Mouse (Mus musculus): Measurements from ENCODE around the gene Fsd2. TPM values are rescaled to one million over a fixed set of nuclear protein-coding genes. Genes with fewer than 3 reads are reported as not detected.
A peak's percentile ranks its signal among the peaks of the same experiment; 100 is the strongest.

Fsd2 gene
- polyA plus RNA-seq, 1 experiment from 2014 or later, result not detected

DNA sequence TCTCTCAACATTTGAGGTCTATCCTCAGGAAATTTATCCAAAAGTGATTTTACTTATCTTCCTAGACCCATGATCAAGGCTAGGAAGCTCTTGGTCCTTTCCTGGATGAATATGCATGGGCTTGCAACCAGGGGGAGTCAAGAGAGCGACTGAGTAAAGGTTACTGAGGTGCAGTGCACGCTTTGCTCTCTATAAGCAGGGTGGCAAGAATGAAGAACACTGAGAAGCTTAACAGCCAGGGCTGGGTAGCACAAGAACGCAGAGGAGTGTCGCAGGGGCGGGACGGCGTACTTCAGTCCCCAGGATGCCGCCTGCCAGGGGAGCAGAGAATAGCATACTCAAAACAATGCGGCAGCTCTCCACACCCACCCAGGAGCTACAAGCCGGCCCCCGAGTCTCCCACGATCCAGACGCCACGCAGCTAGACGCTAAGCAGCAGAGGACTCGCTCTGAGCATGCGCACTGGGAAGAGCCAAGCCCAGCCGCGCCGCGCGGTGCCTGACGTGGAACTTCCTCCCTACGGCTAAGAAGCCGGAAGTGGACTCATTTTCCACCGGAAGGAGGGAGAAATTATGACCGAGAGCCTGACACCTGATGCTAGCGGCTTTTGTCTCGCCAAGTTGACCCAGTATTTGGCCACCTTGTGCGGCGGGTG lies 43.6 kb downstream of the Fsd2 start:
- H3K9me3 ChIP-seq (ENCODE audit: control insufficient read depth, low read length), result no peaks in the 10 kb centered on the region
- H3K4me2 ChIP-seq (ENCODE audit: low read length), result peak overlapping the region; percentile 59
- H3K4me3 ChIP-seq (ENCODE audit: low read depth, low read length), result peak overlapping the region; percentile 98
- H3K4me1 ChIP-seq (replicated peaks; ENCODE audit: control insufficient read depth, insufficient read depth, low read length), result peaks cover 16% of the 10 kb centered on the region
- under 1% methylated on average over 31 of the region's 31 CpGs for WGBS
- H3K9ac ChIP-seq (ENCODE audit: low read length), result peak overlapping the region; percentile 73
- no peaks in the 10 kb centered on the region for H3K27me3 ChIP-seq (replicated peaks; ENCODE audit: control insufficient read depth, insufficient read depth, low read length)
- H3K36me3 ChIP-seq (ENCODE audit: control insufficient read depth, insufficient read depth, low read length), result peaks cover 13% of the 10 kb centered on the region
- ATAC-seq (replicated peaks; ENCODE audit: low FRiP score, low TSS enrichment, low read depth) (peak; percentile 96), DNase-seq (ENCODE audit: low spot score) (peak; percentile 95)
- peak overlapping the region; percentile 94 for H3K27ac ChIP-seq (ENCODE audit: low read depth)

GRCm38 (mm10) chr7:81516154-81517030 lies 50.4 kb downstream of the Fsd2 start:
- Histone ChIP-seq H3K36me3 (ENCODE audit: control insufficient read depth, insufficient read depth, low read length) (no peaks in the 10 kb centered on the region), H3K4me3 (ENCODE audit: low read depth, low read length) (no peak overlapping the region), H3K4me2 (ENCODE audit: low read length) (no peak overlapping the region), H3K27me3 (replicated peaks; ENCODE audit: control insufficient read depth, insufficient read depth, low read length) (no peaks in the 10 kb centered on the region), H3K4me1 (replicated peaks; ENCODE audit: control insufficient read depth, insufficient read depth, low read length) (no peaks in the 10 kb centered on the region), H3K9ac (ENCODE audit: low read length) (no peak overlapping the region), H3K9me3 (ENCODE audit: control insufficient read depth, low read length) (no peaks in the 10 kb centered on the region), H3K27ac (ENCODE audit: low read depth) (no peak overlapping the region)
- DNase-seq (ENCODE audit: low spot score) (no peak), ATAC-seq (replicated peaks; ENCODE audit: low FRiP score, low TSS enrichment, low read depth) (no peak)
- 66% methylated on average over 6 of the region's 6 CpGs for WGBS

DNA sequence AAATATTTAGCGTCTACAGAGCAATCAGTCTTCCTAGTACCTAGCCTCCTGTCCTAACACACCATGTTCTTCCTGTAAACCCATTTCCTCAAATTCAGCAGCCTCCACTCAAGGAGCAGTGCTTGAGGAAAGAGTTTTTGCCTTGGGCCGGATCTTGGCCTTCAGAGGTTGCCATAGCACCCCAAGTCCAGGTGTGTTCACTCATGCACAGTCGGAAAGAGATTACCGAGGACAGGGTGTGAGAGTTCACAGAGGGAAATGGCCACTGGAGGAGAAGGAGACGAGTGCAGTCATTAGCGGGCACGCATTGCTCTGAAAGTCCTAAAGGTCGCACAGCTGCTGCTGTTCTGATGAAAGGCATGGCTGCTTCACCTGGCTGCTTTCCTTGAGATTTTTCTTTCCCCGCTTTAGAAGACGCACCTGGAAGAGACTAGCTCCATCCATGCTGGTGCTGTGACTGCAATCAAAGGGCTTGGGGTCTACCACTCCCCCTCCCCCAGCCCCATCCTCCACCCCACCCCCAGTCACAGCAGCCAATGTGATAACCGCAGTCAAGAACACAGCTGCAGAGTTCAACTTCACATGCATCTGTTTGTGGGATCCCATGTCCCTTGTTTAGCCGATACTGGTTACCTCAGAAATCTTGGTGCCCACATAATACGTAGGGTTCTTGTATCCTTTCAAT lies 51.7 kb downstream of the Fsd2 start:
- ATAC-seq (replicated peaks; ENCODE audit: low FRiP score, low TSS enrichment, low read depth), result no peak
- WGBS, result 44% methylated on average over 13 of the region's 13 CpGs

GRCm38 (mm10) chr7:81501050-81501449 lies 65.7 kb downstream of the Fsd2 start:
- no peak overlapping the region for H3K4me3 ChIP-seq (ENCODE audit: low read depth, low read length)
- DNase-seq (ENCODE audit: low spot score) (no peak), ATAC-seq (replicated peaks; ENCODE audit: low FRiP score, low TSS enrichment, low read depth) (no peak)
- no peak overlapping the region for H3K27ac ChIP-seq (ENCODE audit: low read depth)
- no peaks in the 10 kb centered on the region for H3K9me3 ChIP-seq (ENCODE audit: control insufficient read depth, low read length)
- H3K36me3 ChIP-seq (ENCODE audit: control insufficient read depth, insufficient read depth, low read length), result no peaks in the 10 kb centered on the region
- H3K4me2 ChIP-seq (ENCODE audit: low read length), result no peak overlapping the region
- H3K9ac ChIP-seq (ENCODE audit: low read length), result no peak overlapping the region
- WGBS, result 64% methylated on average over 2 of the region's 2 CpGs
- H3K27me3 ChIP-seq (replicated peaks; ENCODE audit: control insufficient read depth, insufficient read depth, low read length), result no peaks in the 10 kb centered on the region
- no peaks in the 10 kb centered on the region for H3K4me1 ChIP-seq (replicated peaks; ENCODE audit: control insufficient read depth, insufficient read depth, low read length)

More for the DNA sequence above, 51.7 kb downstream of the Fsd2 start:
- Histone ChIP-seq H3K4me2 (ENCODE audit: low read length) (no peak overlapping the region), H3K4me3 (ENCODE audit: low read depth, low read length) (no peak overlapping the region), H3K4me1 (replicated peaks; ENCODE audit: control insufficient read depth, insufficient read depth, low read length) (no peaks in the 10 kb centered on the region), H3K9me3 (ENCODE audit: control insufficient read depth, low read length) (no peaks in the 10 kb centered on the region), H3K27me3 (replicated peaks; ENCODE audit: control insufficient read depth, insufficient read depth, low read length) (no peaks in the 10 kb centered on the region), H3K36me3 (ENCODE audit: control insufficient read depth, insufficient read depth, low read length) (no peaks in the 10 kb centered on the region), H3K9ac (ENCODE audit: low read length) (no peak overlapping the region), H3K27ac (ENCODE audit: low read depth) (no peak overlapping the region)
- DNase-seq (ENCODE audit: low spot score), result no peak

DNA sequence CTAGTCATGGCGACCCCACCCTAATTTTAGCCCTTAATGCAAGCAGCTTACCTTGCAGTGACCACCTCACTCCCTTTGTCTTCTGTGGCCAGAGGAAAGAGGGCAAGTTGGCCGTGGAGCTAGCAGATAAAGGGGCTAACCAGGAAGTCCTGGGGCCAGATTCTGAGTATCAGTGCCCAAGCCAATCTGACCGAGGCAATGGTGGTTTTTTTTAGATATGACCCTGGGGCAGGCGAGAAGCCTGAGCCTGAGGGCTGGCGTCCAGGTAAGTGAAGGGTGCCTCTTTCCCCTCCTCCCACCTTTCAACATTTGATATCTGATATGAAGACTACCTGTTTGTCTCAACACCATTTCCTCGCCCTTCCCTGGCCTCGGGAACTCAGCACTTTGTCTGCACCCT lies 68.6 kb downstream of the Fsd2 start, which contains the start of gene BC048679:
TSS of gene BC048679 (minus strand) at position 101 of the 400 bp plus-strand sequence.
- H3K36me3 ChIP-seq (ENCODE audit: control insufficient read depth, insufficient read depth, low read length), result no peaks in the 10 kb centered on the region
- no peak for DNase-seq (ENCODE audit: low spot score)
- H3K27ac ChIP-seq (ENCODE audit: low read depth), result no peak within 1 kb of the TSS
- 0 out of 2 replicates have a peak, but pooled peaks cover 7% of the 10 kb centered on the region for H3K27me3 ChIP-seq (replicated peaks; ENCODE audit: control insufficient read depth, insufficient read depth, low read length)
- no peak within 1 kb of the TSS for H3K9ac ChIP-seq (ENCODE audit: low read length)
- 63% methylated on average over 7 of the region's 7 CpGs for WGBS
- 0 out of 2 replicates have a peak, but pooled peaks cover 3% of the 10 kb centered on the region for H3K4me1 ChIP-seq (replicated peaks; ENCODE audit: control insufficient read depth, insufficient read depth, low read length)
- H3K9me3 ChIP-seq (ENCODE audit: control insufficient read depth, low read length), result no peaks in the 10 kb centered on the region
- H3K4me3 ChIP-seq (ENCODE audit: low read depth, low read length), result no peak within 1 kb of the TSS
- no peak within 1 kb of the TSS for H3K4me2 ChIP-seq (ENCODE audit: low read length)
- ATAC-seq (replicated peaks; ENCODE audit: low FRiP score, low TSS enrichment, low read depth), result no peak

GRCm38 (mm10) chr7:81497171-81497570 lies 69.6 kb downstream of the Fsd2 start:
- Histone ChIP-seq H3K9ac (ENCODE audit: low read length) (no peak overlapping the region), H3K36me3 (ENCODE audit: control insufficient read depth, insufficient read depth, low read length) (no peaks in the 10 kb centered on the region)
- 18% methylated on average over 6 of the region's 6 CpGs for WGBS

DNA sequence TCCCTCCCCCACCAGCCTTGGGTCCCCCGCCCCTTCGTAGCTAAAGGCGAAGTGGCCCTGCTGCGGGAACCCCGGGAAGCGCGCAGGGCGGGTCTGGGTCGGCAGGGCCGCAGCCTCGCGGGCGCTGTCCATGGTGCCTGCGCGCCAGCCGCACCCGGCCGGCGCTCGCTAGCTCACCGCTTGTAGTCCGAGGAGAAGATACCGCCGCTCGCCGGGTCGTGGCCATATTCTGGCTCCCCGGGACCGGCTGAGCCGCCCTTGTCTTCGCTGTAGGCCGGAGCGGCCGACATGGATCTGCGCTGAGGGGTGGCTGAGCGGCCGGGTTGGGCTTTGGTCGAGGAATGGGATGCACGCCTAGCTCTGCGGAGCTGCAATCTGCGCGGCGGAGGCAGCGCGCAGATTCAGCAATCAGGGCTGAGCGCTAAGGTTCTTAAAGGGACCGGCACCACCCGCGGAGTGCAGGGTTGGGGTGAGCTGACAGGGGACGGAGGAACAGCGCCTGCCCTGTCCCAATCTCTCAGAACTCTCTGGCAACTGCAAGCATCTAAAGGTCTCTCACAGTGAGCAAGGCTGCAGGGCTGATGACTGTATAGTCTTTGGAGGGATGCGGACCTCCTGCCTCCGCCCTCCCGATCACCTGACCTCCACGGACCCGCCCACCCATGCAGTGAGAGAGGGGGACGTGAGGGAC lies 73.3 kb downstream of the Fsd2 start, which contains the start of gene Ap3b2:
TSS of gene Ap3b2 (minus strand) at position 595 of the 691 bp plus-strand sequence.
- peak; percentile 79 for ATAC-seq (replicated peaks; ENCODE audit: low FRiP score, low TSS enrichment, low read depth)
- WGBS, result under 1% methylated on average over 57 of the region's 57 CpGs
- no peaks in the 10 kb centered on the region for H3K9me3 ChIP-seq (ENCODE audit: control insufficient read depth, low read length)
- DNase-seq (ENCODE audit: low spot score), result peak; percentile 90
- peak within 1 kb of the TSS; percentile 61 for H3K4me2 ChIP-seq (ENCODE audit: low read length)
- H3K27ac ChIP-seq (ENCODE audit: low read depth), result no peak within 1 kb of the TSS
- H3K4me1 ChIP-seq (replicated peaks; ENCODE audit: control insufficient read depth, insufficient read depth, low read length), result 0 out of 2 replicates have a peak, but pooled peaks cover 3% of the 10 kb centered on the region
- no peak within 1 kb of the TSS for H3K9ac ChIP-seq (ENCODE audit: low read length)
- H3K4me3 ChIP-seq (ENCODE audit: low read depth, low read length), result peak within 1 kb of the TSS; percentile 44
- 0 out of 2 replicates have a peak, but pooled peaks cover 14% of the 10 kb centered on the region for H3K27me3 ChIP-seq (replicated peaks; ENCODE audit: control insufficient read depth, insufficient read depth, low read length)
- no peaks in the 10 kb centered on the region for H3K36me3 ChIP-seq (ENCODE audit: control insufficient read depth, insufficient read depth, low read length)

More at GRCm38 (mm10) chr7:81497171-81497570, 69.6 kb downstream of the Fsd2 start:
- Histone ChIP-seq H3K27ac (ENCODE audit: low read depth) (no peak overlapping the region), H3K9me3 (ENCODE audit: control insufficient read depth, low read length) (no peaks in the 10 kb centered on the region), H3K27me3 (replicated peaks; ENCODE audit: control insufficient read depth, insufficient read depth, low read length) (0 out of 2 replicates have a peak, but pooled peaks cover 14% of the 10 kb centered on the region), H3K4me3 (ENCODE audit: low read depth, low read length) (no peak overlapping the region), H3K4me2 (ENCODE audit: low read length) (no peak overlapping the region), H3K4me1 (replicated peaks; ENCODE audit: control insufficient read depth, insufficient read depth, low read length) (0 out of 2 replicates have a peak, but pooled peaks cover 3% of the 10 kb centered on the region)
- DNase-seq (ENCODE audit: low spot score) (no peak), ATAC-seq (replicated peaks; ENCODE audit: low FRiP score, low TSS enrichment, low read depth) (no peak)

DNA sequence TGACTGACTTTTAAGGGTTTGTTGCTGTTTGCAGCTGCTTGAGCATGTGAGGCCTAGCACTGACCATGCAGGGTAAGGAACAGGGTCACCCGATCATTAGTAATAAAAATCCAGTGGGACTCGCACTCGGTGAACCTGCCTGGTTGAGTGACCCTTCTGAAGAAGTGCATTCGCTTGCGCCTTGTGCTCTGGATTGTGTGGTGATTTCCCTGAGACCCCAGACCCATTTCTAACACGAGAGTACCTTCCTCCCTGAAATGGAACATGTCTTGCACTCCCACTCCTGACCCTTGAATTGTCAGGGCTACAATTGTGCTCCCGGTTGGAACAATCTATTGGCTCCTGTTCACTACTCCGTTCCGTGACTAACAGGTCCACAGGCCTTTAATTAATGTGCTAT lies 74.1 kb downstream of the Fsd2 start:
- no peaks in the 10 kb centered on the region for H3K36me3 ChIP-seq (ENCODE audit: control insufficient read depth, insufficient read depth, low read length)
- no peak overlapping the region for H3K27ac ChIP-seq (ENCODE audit: low read depth)
- H3K4me1 ChIP-seq (replicated peaks; ENCODE audit: control insufficient read depth, insufficient read depth, low read length), result 0 out of 2 replicates have a peak, but pooled peaks cover 3% of the 10 kb centered on the region
- peak overlapping the region; percentile 61 for H3K4me2 ChIP-seq (ENCODE audit: low read length)
- H3K9me3 ChIP-seq (ENCODE audit: control insufficient read depth, low read length), result no peaks in the 10 kb centered on the region
- WGBS, result 51% methylated on average over 9 of the region's 9 CpGs
- H3K27me3 ChIP-seq (replicated peaks; ENCODE audit: control insufficient read depth, insufficient read depth, low read length), result 0 out of 2 replicates have a peak, but pooled peaks cover 14% of the 10 kb centered on the region
- ATAC-seq (replicated peaks; ENCODE audit: low FRiP score, low TSS enrichment, low read depth) (no peak), DNase-seq (ENCODE audit: low spot score) (no peak)
- no peak overlapping the region for H3K9ac ChIP-seq (ENCODE audit: low read length)
- H3K4me3 ChIP-seq (ENCODE audit: low read depth, low read length), result no peak overlapping the region

Measured in intestine, embryonic 14.5 days (tissue).